Mouse (Mus musculus): Measurements from ENCODE around the gene Gcnt4.
"Not testable (repeated sequence)": the region's sequence is repeated elsewhere in the genome, so short reads cannot be mapped to it uniquely, and the experiment has no call there.

The Gcnt4 gene

GRCm38 (mm10) chr13:96923999-96924961, at the start of gene Gcnt4:
TSS of gene Gcnt4 (plus strand) at chr13:96924689.
- Histone ChIP-seq H3K27me3 (ENCODE audit: control insufficient read depth, insufficient read depth, low read length, poor library complexity, severe bottlenecking) (peaks cover 3% of the 10 kb centered on the region; the same call in 1 of the 2 replicates), H3K36me3 (ENCODE audit: control insufficient read depth, insufficient read depth, low read length, poor library complexity, severe bottlenecking) (no peaks in the 10 kb centered on the region)
- no peak for DNase-seq (ENCODE audit: low read depth, low spot score)

- DNase-seq (ENCODE audit: low read depth, low spot score), result no peak
- Histone ChIP-seq H3K27me3 (ENCODE audit: control insufficient read depth, insufficient read depth, low read length, poor library complexity, severe bottlenecking) (no peaks in the 10 kb centered on the region), H3K36me3 (ENCODE audit: control insufficient read depth, insufficient read depth, low read length, poor library complexity, severe bottlenecking) (no peaks in the 10 kb centered on the region)
These were observed 46.0 kb upstream of the Gcnt4 start for GRCm38 (mm10) chr13:96878220-96879057.

GRCm38 (mm10) chr13:96884534-96884933, 40.0 kb upstream of the Gcnt4 start:
- Histone ChIP-seq H3K27me3 (ENCODE audit: control insufficient read depth, insufficient read depth, low read length, poor library complexity, severe bottlenecking) (no peaks in the 10 kb centered on the region), H3K36me3 (ENCODE audit: control insufficient read depth, insufficient read depth, low read length, poor library complexity, severe bottlenecking) (no peaks in the 10 kb centered on the region)
- no peak for DNase-seq (ENCODE audit: low read depth, low spot score)

GRCm38 (mm10) chr13:96889985-96890384, 34.5 kb upstream of the Gcnt4 start:
- Histone ChIP-seq H3K27me3 (ENCODE audit: control insufficient read depth, insufficient read depth, low read length, poor library complexity, severe bottlenecking) (no peaks in the 10 kb centered on the region), H3K36me3 (ENCODE audit: control insufficient read depth, insufficient read depth, low read length, poor library complexity, severe bottlenecking) (no peaks in the 10 kb centered on the region)
- no peak for DNase-seq (ENCODE audit: low read depth, low spot score)

- H3K27me3 ChIP-seq (ENCODE audit: control insufficient read depth, insufficient read depth, low read length, poor library complexity, severe bottlenecking), result no peaks in the 10 kb centered on the region
- H3K36me3 ChIP-seq (ENCODE audit: control insufficient read depth, insufficient read depth, low read length, poor library complexity, severe bottlenecking), result no peaks in the 10 kb centered on the region
- DNase-seq (ENCODE audit: low read depth, low spot score), result no peak
These were observed 29.3 kb upstream of the Gcnt4 start for GRCm38 (mm10) chr13:96895144-96895543.

GRCm38 (mm10) chr13:96906717-96907116, 17.8 kb upstream of the Gcnt4 start:
- no peaks in the 10 kb centered on the region for H3K36me3 ChIP-seq (ENCODE audit: control insufficient read depth, insufficient read depth, low read length, poor library complexity, severe bottlenecking)
- DNase-seq (ENCODE audit: low read depth, low spot score), result no peak

GRCm38 (mm10) chr13:96911202-96911601, 13.3 kb upstream of the Gcnt4 start:
- no peak for DNase-seq (ENCODE audit: low read depth, low spot score)
- Histone ChIP-seq H3K36me3 (ENCODE audit: control insufficient read depth, insufficient read depth, low read length, poor library complexity, severe bottlenecking) (no peaks in the 10 kb centered on the region), H3K27me3 (ENCODE audit: control insufficient read depth, insufficient read depth, low read length, poor library complexity, severe bottlenecking) (no peaks in the 10 kb centered on the region)

More at GRCm38 (mm10) chr13:96906717-96907116, 17.8 kb upstream of the Gcnt4 start:
- H3K27me3 ChIP-seq (ENCODE audit: control insufficient read depth, insufficient read depth, low read length, poor library complexity, severe bottlenecking), result no peaks in the 10 kb centered on the region

GRCm38 (mm10) chr13:96923134-96923533, 1.4 kb upstream of the Gcnt4 start:
- DNase-seq (ENCODE audit: low read depth, low spot score); H3K27me3 ChIP-seq (ENCODE audit: control insufficient read depth, insufficient read depth, low read length, poor library complexity, severe bottlenecking); H3K36me3 ChIP-seq (ENCODE audit: control insufficient read depth, insufficient read depth, low read length, poor library complexity, severe bottlenecking): not testable (repeated sequence)

GRCm38 (mm10) chr13:96924985-96925745, 676 bp downstream of the Gcnt4 start:
- DNase-seq (ENCODE audit: low read depth, low spot score), result no peak

GRCm38 (mm10) chr13:96925991-96926725, 1.7 kb downstream of the Gcnt4 start:
- no peaks in the 10 kb centered on the region for H3K36me3 ChIP-seq (ENCODE audit: control insufficient read depth, insufficient read depth, low read length, poor library complexity, severe bottlenecking)
- peaks cover 3% of the 10 kb centered on the region; the same call in 1 of the 2 replicates for H3K27me3 ChIP-seq (ENCODE audit: control insufficient read depth, insufficient read depth, low read length, poor library complexity, severe bottlenecking)
- DNase-seq (ENCODE audit: low read depth, low spot score), result no peak

More at GRCm38 (mm10) chr13:96924985-96925745, 676 bp downstream of the Gcnt4 start:
- H3K27me3 ChIP-seq (ENCODE audit: control insufficient read depth, insufficient read depth, low read length, poor library complexity, severe bottlenecking), result peaks cover 3% of the 10 kb centered on the region; the same call in 1 of the 2 replicates
- no peaks in the 10 kb centered on the region for H3K36me3 ChIP-seq (ENCODE audit: control insufficient read depth, insufficient read depth, low read length, poor library complexity, severe bottlenecking)

- Histone ChIP-seq H3K36me3 (ENCODE audit: control insufficient read depth, insufficient read depth, low read length, poor library complexity, severe bottlenecking) (no peaks in the 10 kb centered on the region), H3K27me3 (ENCODE audit: control insufficient read depth, insufficient read depth, low read length, poor library complexity, severe bottlenecking) (peaks cover 3% of the 10 kb centered on the region; the same call in 1 of the 2 replicates)
- DNase-seq (ENCODE audit: low read depth, low spot score), result no peak
These were observed 3.3 kb downstream of the Gcnt4 start for GRCm38 (mm10) chr13:96927781-96928180.

- no peak for DNase-seq (ENCODE audit: low read depth, low spot score)
These were observed 4.0 kb downstream of the Gcnt4 start for GRCm38 (mm10) chr13:96928432-96929039.

GRCm38 (mm10) chr13:96932745-96933144, 8.3 kb downstream of the Gcnt4 start:
- Histone ChIP-seq H3K36me3 (ENCODE audit: control insufficient read depth, insufficient read depth, low read length, poor library complexity, severe bottlenecking) (no peaks in the 10 kb centered on the region), H3K27me3 (ENCODE audit: control insufficient read depth, insufficient read depth, low read length, poor library complexity, severe bottlenecking) (no peaks in the 10 kb centered on the region)

More at GRCm38 (mm10) chr13:96928432-96929039, 4.0 kb downstream of the Gcnt4 start:
- Histone ChIP-seq H3K36me3 (ENCODE audit: control insufficient read depth, insufficient read depth, low read length, poor library complexity, severe bottlenecking) (no peaks in the 10 kb centered on the region), H3K27me3 (ENCODE audit: control insufficient read depth, insufficient read depth, low read length, poor library complexity, severe bottlenecking) (peaks cover 3% of the 10 kb centered on the region; the same call in 1 of the 2 replicates)

More at GRCm38 (mm10) chr13:96932745-96933144, 8.3 kb downstream of the Gcnt4 start:
- DNase-seq (ENCODE audit: low read depth, low spot score), result no peak
